Mouse (Mus musculus) embryonic stem cell, embryonic (primary cell): ENCODE results near the gene Tradd.

Experiments
- CTCF ChIA-PET, 4 experiments: fragments of 300-600 bp in 2 of 4; fragments of 350-600 bp in 2 of 4; sonication (Branson Sonifier 250); formaldehyde crosslinking; loops; one replicate each; lab custom pipeline; 2022; ENCODE audit warnings: inconsistent platforms in 2 of 4; lab: Charles Lee
- POLR2A ChIA-PET, 4 experiments: fragments of 300-600 bp in 2 of 4; fragments of 350-600 bp in 2 of 4; sonication (Branson Sonifier 250); formaldehyde crosslinking; loops; one replicate each; lab custom pipeline; 2022; ENCODE audit warnings: antibody characterized with exemption in 4 of 4, inconsistent platforms in 1 of 4; lab: Charles Lee

The Tradd gene

GRCm38 (mm10) chr8:105269461-105269947, 5.1 kb upstream of the Tradd start, which contains the start of gene Hsf4:
Gene Hsf4 (plus strand): TSS chr8:105269801.
- POLR2A ChIA-PET = interaction anchor here in 3 of 4 experiments (0.9 to 3.8 kb wide), 13 partner anchors 10 to 134 kb away, joined by 3 to 35 read pairs (median 6); partner anchors contain the start of genes 4931428F04Rik (in 2 of the 3), B3gnt9 (in 2 of the 3), Cbfb (in 1 of the 3) and D230025D16Rik (in 1 of the 3)

GRCm38 (mm10) chr8:105269075-105269458, 4.7 kb upstream of the Tradd start:
- ChIA-PET CTCF (interaction anchor here (0.5 to 2.6 kb wide), 17 partner anchors 9 to 150 kb away, joined by 3 to 18 read pairs (median 6); partner anchors contain the start of gene B3gnt9 (in 1 of the 4)), POLR2A (interaction anchor here (0.6 to 3.8 kb wide), 27 partner anchors 8 to 134 kb away, joined by 3 to 35 read pairs (median 7); partner anchors contain the start of genes 4931428F04Rik (in 3 of the 4), B3gnt9 (in 2 of the 4), E2f4 (in 2 of the 4) and D230025D16Rik (in 1 of the 4))

More at GRCm38 (mm10) chr8:105269461-105269947, 5.1 kb upstream of the Tradd start, which contains the start of gene Hsf4:
- CTCF ChIA-PET = interaction anchor here (0.9 to 2.3 kb wide), 8 partner anchors 10 to 150 kb away, joined by 3 to 18 read pairs (median 5); no protein-coding TSS in a partner anchor

GRCm38 (mm10) chr8:105268342-105269074, 4.1 kb upstream of the Tradd start:
- ChIA-PET CTCF (interaction anchor here (0.5 to 2.6 kb wide), 20 partner anchors 9 to 666 kb away, joined by 3 to 18 read pairs (median 6); partner anchors contain the start of gene B3gnt9 (in 1 of the 4)), POLR2A (interaction anchor here (0.6 to 3.8 kb wide), 28 partner anchors 8 to 133 kb away, joined by 3 to 35 read pairs (median 8); partner anchors contain the start of genes 4931428F04Rik (in 2 of the 4), E2f4 (in 2 of the 4), B3gnt9 (in 1 of the 4) and D230025D16Rik (in 1 of the 4))

- POLR2A ChIA-PET = interaction anchor here in 1 of 4 experiments (1.1 to 1.7 kb wide), 2 partner anchors 10 to 18 kb away, joined by 3 to 6 read pairs; partner anchors contain the start of gene Nol3
- CTCF ChIA-PET = interaction anchor here (0.6 to 2.9 kb wide), 7 partner anchors 12 to 664 kb away, joined by 3 to 14 read pairs (median 6); partner anchors contain the start of genes B3gnt9 (in 1 of the 4) and Exoc3l (in 1 of the 4)
Observed at GRCm38 (mm10) chr8:105266775-105267174, 2.4 kb upstream of the Tradd start.

- CTCF ChIA-PET = interaction anchor here (0.5 to 2.9 kb wide), 15 partner anchors 10 to 348 kb away, joined by 3 to 14 read pairs (median 3); partner anchors contain the start of genes B3gnt9 (in 2 of the 4) and Tppp3 (in 1 of the 4)
- POLR2A ChIA-PET = interaction anchor here (0.5 to 2.2 kb wide), 14 partner anchors 9 to 334 kb away, joined by 3 to 6 read pairs (median 4); partner anchors contain the start of genes B3gnt9 (in 3 of the 4), D230025D16Rik (in 1 of the 4), Exoc3l (in 1 of the 4) and Nol3 (in 1 of the 4)
Observed at GRCm38 (mm10) chr8:105265128-105265527, 719 bp upstream of the Tradd start.

- POLR2A ChIA-PET = interaction anchor here in 2 of 4 experiments (0.6 to 1.7 kb wide), 7 partner anchors 9 to 92 kb away, joined by 3 to 7 read pairs (median 3); partner anchors contain the start of genes B3gnt9 (in 1 of the 2) and E2f4 (in 1 of the 2)
- CTCF ChIA-PET = interaction anchor here in 1 of 4 experiments (0.9 kb wide), 1 partner anchor 8 kb away, joined by 3 read pairs; no protein-coding TSS in a partner anchor
Observed at GRCm38 (mm10) chr8:105263244-105263912, 1.0 kb downstream of the Tradd start.

- ChIA-PET CTCF (interaction anchor here in 3 of 4 experiments (0.5 to 3.9 kb wide), 20 partner anchors 12 to 880 kb away, joined by 3 to 40 read pairs (median 4); partner anchors contain the start of genes 4931428F04Rik (in 1 of the 3) and D230025D16Rik (in 1 of the 3)), POLR2A (interaction anchor here in 3 of 4 experiments (0.5 to 14.1 kb wide), 9 partner anchors 14 to 40 kb away, joined by 3 to 255 read pairs (median 3); partner anchors contain the start of genes 4931428F04Rik (in 1 of the 3) and D230025D16Rik (in 1 of the 3))
Observed at GRCm38 (mm10) chr8:105261326-105261980, 3.0 kb downstream of the Tradd start.

GRCm38 (mm10) chr8:105260371-105261099, 3.9 kb downstream of the Tradd start:
- ChIA-PET CTCF (interaction anchor here (0.6 to 3.9 kb wide), 92 partner anchors 8 to 658 kb away, joined by 3 to 40 read pairs (median 4); partner anchors contain the start of genes 4931428F04Rik (in 4 of the 4), E2f4 (in 2 of the 4), Hsf4 (in 2 of the 4) and Cbfb (in 1 of the 4)), POLR2A (interaction anchor here in 3 of 4 experiments (0.5 to 14.1 kb wide), 23 partner anchors 8 to 659 kb away, joined by 3 to 255 read pairs (median 4); partner anchors contain the start of genes 4931428F04Rik (in 1 of the 3), D230025D16Rik (in 1 of the 3), E2f4 (in 1 of the 3) and Nol3 (in 1 of the 3))

GRCm38 (mm10) chr8:105259721-105260320, 4.6 kb downstream of the Tradd start:
- CTCF ChIA-PET = interaction anchor here (0.5 to 3.9 kb wide), 93 partner anchors 9 to 657 kb away, joined by 3 to 40 read pairs (median 4); partner anchors contain the start of genes 4931428F04Rik (in 4 of the 4), E2f4 (in 2 of the 4), Hsf4 (in 2 of the 4) and Cbfb (in 1 of the 4)
- POLR2A ChIA-PET = interaction anchor here in 3 of 4 experiments (0.5 to 14.1 kb wide), 28 partner anchors 8 to 658 kb away, joined by 3 to 255 read pairs (median 4); partner anchors contain the start of genes D230025D16Rik (in 2 of the 3), 4931428F04Rik (in 1 of the 3), E2f4 (in 1 of the 3) and Nol3 (in 1 of the 3)

- ChIA-PET POLR2A (interaction anchor here in 3 of 4 experiments (0.5 to 14.1 kb wide), 28 partner anchors 9 to 657 kb away, joined by 3 to 255 read pairs (median 4); partner anchors contain the start of genes D230025D16Rik (in 2 of the 3), 4931428F04Rik (in 1 of the 3), E2f4 (in 1 of the 3) and Nol3 (in 1 of the 3)), CTCF (interaction anchor here (0.5 to 3.9 kb wide), 80 partner anchors 9 to 657 kb away, joined by 3 to 40 read pairs (median 5); partner anchors contain the start of genes 4931428F04Rik (in 2 of the 4), D230025D16Rik (in 2 of the 4), E2f4 (in 2 of the 4) and Cbfb (in 1 of the 4))
Observed at GRCm38 (mm10) chr8:105258911-105259720, 5.3 kb downstream of the Tradd start.

GRCm38 (mm10) chr8:105257318-105258114, 6.9 kb downstream of the Tradd start:
- CTCF ChIA-PET = interaction anchor here in 3 of 4 experiments (0.5 to 1.5 kb wide), 10 partner anchors 22 to 617 kb away, joined by 3 to 10 read pairs (median 3); no protein-coding TSS in a partner anchor
- POLR2A ChIA-PET = interaction anchor here in 3 of 4 experiments (0.6 to 14.1 kb wide), 9 partner anchors 11 to 36 kb away, joined by 3 to 255 read pairs (median 8); partner anchors contain the start of genes D230025D16Rik (in 2 of the 3), 4931428F04Rik (in 1 of the 3) and Hsf4 (in 1 of the 3)

- CTCF ChIA-PET = interaction anchor here (0.5 to 4.2 kb wide), 30 partner anchors 10 to 788 kb away, joined by 3 to 37 read pairs (median 4); partner anchors contain the start of genes 4931428F04Rik (in 1 of the 4), Fbxl8 (in 1 of the 4), Fhod1 (in 1 of the 4) and Gfod2 (in 1 of the 4)
- POLR2A ChIA-PET = interaction anchor here (0.6 to 14.1 kb wide), 44 partner anchors 8 to 432 kb away, joined by 3 to 255 read pairs (median 5); partner anchors contain the start of genes D230025D16Rik (in 3 of the 4), 4931428F04Rik (in 2 of the 4), E2f4 (in 2 of the 4) and Hsf4 (in 2 of the 4)
Observed at GRCm38 (mm10) chr8:105254966-105255350, 9.5 kb downstream of the Tradd start, which contains the start of gene B3gnt9. Gene B3gnt9 (minus strand): TSS chr8:105255153.
